Mouse (Mus musculus) retina, postnatal 7 days (tissue): Measurements from ENCODE around the gene Narfl.

ENCODE experiments used
- DNase-seq: peaks from one replicate; pipeline ENCODE4 v3.0.0-alpha.2; 2012; ENCODE audit warnings: low read depth, low spot score

Gene Narfl

DNA sequence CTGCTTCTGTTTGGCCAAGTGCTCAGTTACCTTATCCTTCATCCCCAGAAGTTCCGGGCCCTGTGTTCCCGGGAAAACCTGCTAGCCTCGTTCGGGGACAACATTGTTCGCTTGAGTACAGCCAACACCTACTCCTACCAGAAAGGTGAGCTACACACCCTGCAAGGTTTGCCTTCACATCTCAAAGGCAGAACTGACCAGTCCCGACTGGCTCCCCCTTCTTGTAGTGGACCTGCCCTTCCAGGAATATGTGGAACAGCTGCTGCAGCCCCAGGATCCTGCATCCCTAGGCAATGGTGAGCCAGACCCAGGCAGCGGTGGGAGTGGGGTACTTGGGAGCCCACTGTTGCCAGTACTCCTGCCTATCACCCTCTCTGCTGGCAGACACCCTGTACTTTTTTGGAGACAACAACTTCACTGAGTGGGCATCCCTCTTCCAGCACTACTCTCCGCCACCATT, 56.0 kb downstream of the Narfl start:
- DNase-seq = no peak

DNA sequence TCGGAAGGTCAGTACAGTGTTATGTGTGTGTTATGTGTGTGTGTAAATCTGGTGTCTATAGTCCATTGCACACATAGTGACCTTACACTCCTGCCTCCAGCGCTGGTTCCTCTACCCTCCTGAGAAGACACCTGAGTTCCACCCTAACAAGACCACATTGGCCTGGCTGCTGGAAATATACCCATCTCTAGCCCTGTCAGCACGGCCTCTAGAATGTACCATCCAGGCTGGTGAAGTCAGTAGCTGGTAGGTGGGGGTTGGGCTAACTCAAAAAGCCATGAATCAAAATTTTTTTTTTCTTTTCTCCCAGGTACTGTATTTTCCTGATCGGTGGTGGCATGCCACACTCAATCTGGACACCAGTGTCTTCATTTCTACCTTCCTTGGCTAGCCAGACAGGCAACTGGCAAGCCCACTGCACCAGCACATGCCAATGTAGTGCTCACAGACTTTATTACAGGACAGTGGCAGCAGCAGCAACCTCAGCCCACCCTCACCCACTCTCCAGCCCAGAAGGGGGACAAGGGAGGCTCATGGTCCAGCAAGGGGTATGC, 56.7 kb downstream of the Narfl start:
- no peak for DNase-seq

- DNase-seq = no peak
These were observed 57.3 kb downstream of the Narfl start for GRCm38 (mm10) chr17:25830806-25831431.

GRCm38 (mm10) chr17:25831451-25832281, 58.1 kb downstream of the Narfl start:
- no peak for DNase-seq

- peak; percentile 98 for DNase-seq
These were observed 59.1 kb downstream of the Narfl start for GRCm38 (mm10) chr17:25832436-25833290.
